Mouse (Mus musculus) stomach, embryonic 14.5 days (tissue): ENCODE measurements around the gene Slc4a7. TPM values are rescaled to one million over a fixed set of nuclear protein-coding genes. Genes with fewer than 3 reads are reported as not detected.
"Not testable (repeated sequence)": the region's sequence is repeated elsewhere in the genome, so short reads cannot be mapped to it uniquely, and the experiment has no call there.

Source experiments
- ATAC-seq: fragments of 200-750 bp; cut with Nextera tagmentation; 2 replicates; pipeline ENCODE4 v1.8.0; 2017; ENCODE audit warnings: low read depth, moderate TSS enrichment; ENCODE audit not compliant: insufficient number of reproducible peaks, insufficient read depth, low FRiP score
- H3K27ac ChIP-seq: fragments of 300-500 bp; sonication (generic); 2 replicates; pipeline ENCODE4 v1.5.1; 2014; ENCODE audit warnings: mild to moderate bottlenecking, low read length, moderate library complexity, mixed read lengths
- H3K27me3 ChIP-seq: fragments of 300-500 bp; sonication (generic); 2 replicates; pipeline ENCODE4 v1.6.1; 2014; ENCODE audit warnings: low read length, control low read depth, mixed read lengths; ENCODE audit not compliant: control insufficient read depth, insufficient read depth
- H3K36me3 ChIP-seq: fragments of 300-500 bp; sonication (generic); 2 replicates; pipeline ENCODE4 v1.6.1; 2014; ENCODE audit warnings: mild to moderate bottlenecking, control low read depth, low read length, moderate library complexity, mixed read lengths; ENCODE audit not compliant: control insufficient read depth, insufficient read depth
- H3K4me1 ChIP-seq: fragments of 300-500 bp; sonication (generic); 2 replicates; pipeline ENCODE4 v1.6.1; 2014; ENCODE audit warnings: low read length, control low read depth, mixed read lengths; ENCODE audit not compliant: control insufficient read depth, insufficient read depth
- H3K4me2 ChIP-seq: fragments of 300-500 bp; sonication (generic); replicated peaks from 2 replicates; pipeline ENCODE4 v1.6.1; 2014; ENCODE audit warnings: low read depth, low read length, control low read depth
- H3K4me3 ChIP-seq: fragments of 300-500 bp; sonication (generic); 2 replicates; pipeline ENCODE4 v1.5.1; 2014; ENCODE audit warnings: low read depth, low read length, control low read depth
- H3K9ac ChIP-seq: fragments of 300-500 bp; sonication (generic); replicated peaks from 2 replicates; pipeline ENCODE4 v1.6.1; 2014; ENCODE audit warnings: low read depth, mild to moderate bottlenecking, control low read depth, low read length, moderate library complexity, mixed read lengths
- H3K9me3 ChIP-seq: fragments of 300-500 bp; sonication (generic); 2 replicates; pipeline ENCODE4 v1.6.1; 2016; ENCODE audit warnings: low read depth, low read length, control low read depth; ENCODE audit not compliant: control insufficient read depth
- WGBS: fragments of 180-500 bp; shearing (Covaris S2); extraction: QIAGEN DNeasy Blood & Tissue Kit; methylation state at CpG from one replicate; pipeline ENCODE4 v1.1.7; 2014; 5-methylcytosine and 5-hydroxymethylcytosine counted together
- polyA plus RNA-seq: library from polyadenylated mRNA; unstranded; fragments of >200 nt; fragmentation: Nextera tagmentation; extraction: Ambion mirVana; gene quantifications from 2 replicates; pipeline ENCODE4 v1.2.1, GENCODE M21; 2014

Gene Slc4a7
- polyA plus RNA-seq, 1 experiment from 2014 or later, result 24.0 TPM

DNA sequence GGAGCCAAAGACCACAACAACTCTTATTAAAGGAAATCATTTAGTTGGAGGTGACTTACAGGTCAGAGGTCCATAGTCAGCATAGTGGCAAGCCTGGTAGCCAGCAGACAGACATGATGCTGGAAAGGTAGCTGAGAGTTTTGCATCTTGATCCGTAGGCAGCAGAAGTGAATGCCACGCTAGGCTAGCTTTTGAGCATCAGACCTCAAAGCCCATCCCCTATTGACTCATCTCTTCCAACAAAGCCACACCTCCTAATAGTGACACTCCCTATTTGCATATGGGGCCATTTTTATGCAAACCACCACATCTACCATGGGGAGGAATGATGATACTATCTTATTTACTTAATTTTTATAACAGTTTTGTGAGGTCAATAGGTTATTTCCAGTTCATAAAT, 79.1 kb downstream of the Slc4a7 start:
- ATAC-seq, result no peak
- Histone ChIP-seq H3K9ac (no peak overlapping the region), H3K9me3 (no peaks in the 10 kb centered on the region), H3K4me2 (no peak overlapping the region), H3K36me3 (peaks cover 23% of the 10 kb centered on the region), H3K4me1 (no peaks in the 10 kb centered on the region), H3K27ac (no peak overlapping the region), H3K4me3 (no peak overlapping the region), H3K27me3 (no peaks in the 10 kb centered on the region)
- 89% methylated on average over 2 of the region's 2 CpGs for WGBS

DNA sequence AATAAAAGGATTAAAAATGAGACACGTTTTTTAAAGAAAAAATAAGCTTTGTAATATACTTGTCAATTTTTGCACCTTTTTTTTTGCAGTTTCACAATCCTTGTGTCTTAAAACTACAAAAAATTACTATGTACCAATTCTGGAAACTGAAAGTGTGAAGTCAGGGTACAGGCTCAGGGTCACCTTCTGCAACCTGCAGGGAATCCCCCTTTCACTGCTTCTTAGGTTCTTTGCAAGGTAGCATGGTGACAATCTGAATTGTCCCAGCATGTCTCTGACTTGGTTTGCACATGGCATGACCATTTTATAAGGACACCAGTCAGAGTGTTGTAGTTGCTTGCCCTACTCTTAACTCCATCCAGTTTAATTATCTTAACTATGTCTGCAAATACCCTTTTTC, 82.1 kb downstream of the Slc4a7 start:
- WGBS, result 90% methylated on average over 1 of the region's 1 CpGs
- Histone ChIP-seq H3K4me3 (no peak overlapping the region), H3K27ac (no peak overlapping the region), H3K9ac (no peak overlapping the region), H3K9me3 (no peaks in the 10 kb centered on the region), H3K4me2 (no peak overlapping the region), H3K36me3 (peaks cover 26% of the 10 kb centered on the region), H3K4me1 (no peaks in the 10 kb centered on the region), H3K27me3 (no peaks in the 10 kb centered on the region)
- no peak for ATAC-seq

DNA sequence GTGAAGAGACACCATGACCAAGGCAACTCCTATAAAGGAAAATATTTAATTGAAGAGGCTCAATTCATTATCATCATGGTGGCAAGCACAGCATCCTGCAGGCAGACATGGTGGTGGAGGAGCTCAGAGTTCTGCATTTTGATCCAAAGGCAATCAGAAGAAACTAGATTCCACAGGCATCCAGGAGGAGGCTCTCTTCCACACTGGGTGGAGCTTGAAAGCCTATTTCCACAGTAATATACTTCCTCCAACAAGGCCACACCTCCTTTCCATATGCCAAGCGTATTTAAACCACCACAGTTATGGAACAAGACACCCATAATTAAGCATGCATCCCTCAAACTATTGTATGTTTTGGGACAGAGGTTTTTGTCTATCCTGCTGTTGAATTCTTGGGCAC, 84.9 kb downstream of the Slc4a7 start:
- Histone ChIP-seq H3K9me3 (no peaks in the 10 kb centered on the region), H3K27ac (no peak overlapping the region), H3K27me3 (no peaks in the 10 kb centered on the region), H3K9ac (no peak overlapping the region), H3K4me1 (no peaks in the 10 kb centered on the region), H3K4me3 (no peak overlapping the region), H3K36me3 (peaks cover 27% of the 10 kb centered on the region), H3K4me2 (no peak overlapping the region)
- no peak for ATAC-seq
- WGBS, result 100% methylated on average over 1 of the region's 1 CpGs

DNA sequence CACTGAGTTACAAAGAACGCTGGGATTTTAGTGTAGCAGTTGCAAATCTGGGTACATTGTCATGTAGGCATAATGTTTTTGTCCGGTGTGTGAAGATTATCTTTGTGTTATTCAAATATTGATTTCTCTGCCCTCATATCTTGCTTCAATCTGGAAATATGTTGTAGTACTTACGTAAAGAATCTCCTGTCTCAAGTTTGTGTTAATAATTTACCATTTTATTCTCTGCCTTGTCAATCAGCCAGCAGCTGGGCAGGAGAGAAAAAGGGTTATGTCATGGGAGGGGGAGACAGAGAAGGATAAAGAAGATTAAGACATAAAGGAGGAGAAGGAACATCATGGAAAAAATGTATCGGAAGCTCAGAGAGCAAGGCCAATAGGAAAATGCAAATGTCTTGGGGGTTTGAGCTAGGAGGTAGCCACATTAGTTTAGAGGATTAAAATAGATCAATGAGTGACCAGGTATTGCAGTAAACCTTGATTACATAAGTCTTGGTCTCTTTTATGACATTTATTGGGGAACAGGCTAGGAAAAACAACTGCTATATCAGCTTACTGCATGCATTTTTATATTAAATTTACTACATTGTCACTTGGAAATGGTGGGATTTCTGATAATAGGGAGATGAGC, 87.9 kb downstream of the Slc4a7 start:
- Histone ChIP-seq H3K36me3 (peaks cover 27% of the 10 kb centered on the region), H3K9me3 (no peaks in the 10 kb centered on the region), H3K4me1 (no peaks in the 10 kb centered on the region), H3K4me3 (no peak overlapping the region), H3K9ac (no peak overlapping the region), H3K27ac (no peak overlapping the region), H3K27me3 (no peaks in the 10 kb centered on the region), H3K4me2 (no peak overlapping the region)
- WGBS, result 82% methylated on average over 4 of the region's 4 CpGs
- ATAC-seq, result no peak

DNA sequence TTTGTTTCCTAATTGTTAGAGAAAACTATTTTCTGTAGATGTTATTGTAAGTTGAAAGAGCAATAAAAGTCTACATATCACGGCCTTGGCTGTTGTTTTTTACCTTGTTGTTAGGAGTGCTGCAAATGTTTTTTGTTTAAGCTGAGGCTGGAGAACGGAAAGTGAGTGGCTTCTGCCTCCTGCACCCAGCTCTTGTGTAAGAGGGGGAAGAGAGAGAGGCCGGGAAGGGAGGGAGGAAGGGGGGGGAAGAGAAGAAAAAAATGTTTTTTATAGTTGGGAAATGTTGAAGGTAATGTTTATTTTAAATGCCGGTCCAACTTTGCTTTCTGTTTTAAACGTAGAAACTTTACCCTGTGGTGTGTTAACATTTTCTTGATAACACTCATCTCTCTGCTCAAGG, 97.8 kb downstream of the Slc4a7 start:
- Histone ChIP-seq H3K27me3 (no peaks in the 10 kb centered on the region), H3K4me3 (no peak overlapping the region), H3K9ac (no peak overlapping the region), H3K4me1 (no peaks in the 10 kb centered on the region), H3K27ac (no peak overlapping the region), H3K4me2 (no peak overlapping the region), H3K9me3 (no peaks in the 10 kb centered on the region), H3K36me3 (no peaks in the 10 kb centered on the region)
- no peak for ATAC-seq
- 65% methylated on average over 5 of the region's 5 CpGs for WGBS

DNA sequence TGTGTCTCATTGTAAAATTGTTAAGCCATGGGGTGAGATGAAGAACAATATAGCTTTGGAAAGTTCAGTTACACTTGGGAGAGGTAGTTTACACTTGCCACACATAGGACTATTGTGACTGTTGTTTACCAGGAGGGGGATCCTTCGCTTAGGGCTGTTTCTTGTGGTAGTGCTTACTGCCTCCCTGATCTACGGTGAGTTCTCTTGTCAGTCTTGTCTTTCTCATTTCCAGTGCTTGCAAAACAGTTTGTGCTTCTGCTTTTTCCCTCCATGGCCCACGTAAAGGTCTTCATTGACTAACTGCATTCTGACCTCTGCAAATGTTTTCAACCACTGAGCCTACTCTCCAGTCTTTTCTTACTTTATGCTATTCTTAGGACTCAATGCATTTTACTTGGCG, 98.3 kb downstream of the Slc4a7 start:
- 94% methylated on average over 4 of the region's 4 CpGs for WGBS
- no peak overlapping the region for H3K4me3 ChIP-seq
- no peak for ATAC-seq

DNA sequence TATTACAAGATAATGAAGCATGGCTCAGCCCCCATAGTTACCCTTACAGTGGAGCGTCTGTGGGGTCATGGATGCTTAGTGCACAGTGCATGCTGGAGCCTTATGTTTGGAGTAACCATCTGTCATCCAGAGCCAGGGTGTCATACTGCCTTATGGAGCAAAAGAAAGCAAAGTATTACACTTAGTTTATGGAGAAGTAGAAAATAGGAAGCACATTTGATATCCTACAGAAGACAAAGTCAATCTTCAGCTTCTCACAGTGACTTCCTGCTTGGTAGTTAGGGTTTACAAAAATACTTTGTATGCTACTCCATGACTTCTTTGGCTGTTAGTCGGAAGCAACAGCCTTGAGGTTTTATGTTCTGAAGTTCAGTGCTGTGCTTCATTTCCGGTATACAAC, 98.7 kb downstream of the Slc4a7 start:
- Histone ChIP-seq H3K27me3 (no peaks in the 10 kb centered on the region), H3K4me2 (no peak overlapping the region), H3K27ac (no peak overlapping the region), H3K4me1 (no peaks in the 10 kb centered on the region), H3K9ac (no peak overlapping the region), H3K9me3 (no peaks in the 10 kb centered on the region), H3K4me3 (no peak overlapping the region), H3K36me3 (no peaks in the 10 kb centered on the region)
- WGBS, result 88% methylated on average over 3 of the region's 3 CpGs
- ATAC-seq, result no peak

More for the DNA sequence above, 98.3 kb downstream of the Slc4a7 start:
- no peak overlapping the region for H3K4me2 ChIP-seq
- H3K27ac ChIP-seq, result no peak overlapping the region
- no peaks in the 10 kb centered on the region for H3K36me3 ChIP-seq
- H3K4me1 ChIP-seq, result no peaks in the 10 kb centered on the region
- H3K27me3 ChIP-seq, result no peaks in the 10 kb centered on the region
- no peaks in the 10 kb centered on the region for H3K9me3 ChIP-seq
- H3K9ac ChIP-seq, result no peak overlapping the region

DNA sequence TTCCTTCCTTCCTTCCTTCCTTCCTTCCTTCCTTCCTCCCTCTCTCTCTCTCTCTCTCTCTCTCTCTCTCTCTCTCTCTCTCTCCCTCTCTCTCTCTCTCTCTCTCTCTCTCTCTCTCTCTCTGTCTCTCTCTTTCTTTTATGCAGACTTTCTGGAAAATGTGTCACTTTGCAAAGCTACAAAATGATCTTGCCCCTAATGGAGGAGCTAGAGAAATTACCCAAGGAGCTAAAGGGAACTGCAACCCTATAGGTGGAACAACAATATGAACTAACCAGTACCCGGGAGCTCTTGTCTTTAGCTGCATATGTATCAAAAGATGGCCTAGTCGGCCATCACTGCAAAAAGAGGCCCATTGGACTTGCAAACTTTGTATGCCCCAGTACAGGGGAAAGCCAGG, 101.0 kb downstream of the Slc4a7 start, which contains the start of gene Nek10:
Gene Nek10 (plus strand): TSS at position 301 of the 400 bp plus-strand sequence.
- H3K9me3 ChIP-seq, H3K9ac ChIP-seq, H3K36me3 ChIP-seq, H3K27ac ChIP-seq, ATAC-seq, H3K4me1 ChIP-seq, H3K4me2 ChIP-seq, H3K27me3 ChIP-seq, H3K4me3 ChIP-seq: not testable (repeated sequence)
- 82% methylated on average over 2 of the region's 2 CpGs for WGBS

DNA sequence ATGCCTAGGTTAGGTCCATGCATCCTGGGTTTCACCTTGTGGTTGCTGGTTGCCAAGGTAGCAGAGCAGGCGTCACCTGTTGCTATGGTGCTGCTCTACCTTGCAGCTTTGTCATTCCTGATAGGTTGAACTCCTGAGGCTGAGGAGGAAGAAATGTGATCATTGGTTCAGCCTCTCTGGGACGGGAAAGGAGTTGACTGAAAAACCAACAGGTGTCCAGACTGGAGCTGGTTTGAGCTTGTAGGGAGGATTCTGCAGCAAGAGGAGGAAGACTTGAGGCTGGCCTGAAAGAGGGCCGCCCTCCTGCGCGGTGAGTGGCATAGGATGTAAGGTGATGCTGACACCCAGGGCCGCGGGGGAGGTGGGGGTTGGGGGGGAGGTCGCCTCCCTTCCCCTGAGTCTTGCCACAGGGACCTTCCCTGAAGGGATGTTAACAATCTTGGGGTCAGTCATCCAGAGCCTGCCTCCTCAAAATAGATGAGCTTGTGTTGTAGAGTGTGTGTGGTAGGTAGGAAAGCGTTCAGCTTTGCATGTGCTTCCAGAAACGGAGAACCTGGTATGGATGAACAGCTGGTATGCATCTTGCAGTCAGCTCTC, 101.9 kb downstream of the Slc4a7 start:
- WGBS, result 8% methylated on average over 10 of the region's 10 CpGs
- ATAC-seq, result peak; percentile 90
- H3K4me1 ChIP-seq, result no peaks in the 10 kb centered on the region
- H3K9me3 ChIP-seq, result no peaks in the 10 kb centered on the region
- no peaks in the 10 kb centered on the region for H3K36me3 ChIP-seq
- H3K27me3 ChIP-seq, result no peaks in the 10 kb centered on the region
- H3K4me3 ChIP-seq, result no peak overlapping the region
- no peak overlapping the region for H3K27ac ChIP-seq
- H3K4me2 ChIP-seq, result no peak overlapping the region
- H3K9ac ChIP-seq, result no peak overlapping the region
